Mouse (Mus musculus) brown adipose tissue, adult 24 weeks (tissue): ENCODE data around the gene Mroh3. TPM values are rescaled to one million over a fixed set of nuclear protein-coding genes. Genes with fewer than 3 reads are reported as not detected.

Experiments
- H3K27ac ChIP-seq: fragments of 200-500 bp; replicated peaks from 2 replicates; pipeline ENCODE4 v1.5.1; 2012; ENCODE audit warnings: low read depth, mild to moderate bottlenecking, low read length
- H3K4me1 ChIP-seq: fragments of 200-500 bp; 2 replicates; pipeline ENCODE4 v1.6.1; 2012; ENCODE audit warnings: low read length, mixed read lengths; ENCODE audit not compliant: control insufficient read depth, insufficient read depth, insufficient read length
- H3K4me3 ChIP-seq: fragments of 200-500 bp; 2 replicates; pipeline ENCODE4 v1.5.1; 2012; ENCODE audit warnings: low read depth, mild to moderate bottlenecking, low read length, moderate library complexity; ENCODE audit not compliant: insufficient read depth
- polyA plus RNA-seq: library from polyadenylated mRNA; stranded (reverse); fragments of >200 nt; gene quantifications from 2 replicates; pipeline ENCODE4 v1.2.4, GENCODE M21; 2012; ENCODE audit not compliant: missing spikeins, insufficient read depth, insufficient read length

Gene Mroh3
- polyA plus RNA-seq, 1 experiment: not detected

- Histone ChIP-seq H3K4me1 (no peaks in the 10 kb centered on the region), H3K27ac (no peak overlapping the region), H3K4me3 (no peak overlapping the region)
These were observed 22.6 kb downstream of the Mroh3 start for GRCm38 (mm10) chr1:136190033-136190432.

- Histone ChIP-seq H3K27ac (no peak overlapping the region), H3K4me1 (peaks cover 2% of the 10 kb centered on the region; the same call in 1 of the 2 replicates), H3K4me3 (no peak overlapping the region)
These were observed 33.1 kb downstream of the Mroh3 start for GRCm38 (mm10) chr1:136179511-136180001.

- H3K4me3 ChIP-seq: no peak overlapping the region
- peaks cover 2% of the 10 kb centered on the region; the same call in 1 of the 2 replicates for H3K4me1 ChIP-seq
- no peak overlapping the region for H3K27ac ChIP-seq
These were observed 33.9 kb downstream of the Mroh3 start for GRCm38 (mm10) chr1:136178741-136179140.

- H3K4me3 ChIP-seq: no peak overlapping the region
- peaks cover 2% of the 10 kb centered on the region; the same call in 1 of the 2 replicates for H3K4me1 ChIP-seq
- no peak overlapping the region for H3K27ac ChIP-seq
These were observed 35.5 kb downstream of the Mroh3 start for GRCm38 (mm10) chr1:136177085-136177484.

GRCm38 (mm10) chr1:136175183-136175582, 37.4 kb downstream of the Mroh3 start:
- Histone ChIP-seq H3K27ac (no peak overlapping the region), H3K4me3 (no peak overlapping the region), H3K4me1 (peaks cover 2% of the 10 kb centered on the region; the same call in 1 of the 2 replicates)

GRCm38 (mm10) chr1:136174101-136174606, 38.5 kb downstream of the Mroh3 start:
- H3K4me3 ChIP-seq: no peak overlapping the region
- no peak overlapping the region for H3K27ac ChIP-seq
- H3K4me1 ChIP-seq: peaks cover 2% of the 10 kb centered on the region; the same call in 1 of the 2 replicates

GRCm38 (mm10) chr1:136172696-136173095, 39.9 kb downstream of the Mroh3 start:
- Histone ChIP-seq H3K27ac (no peak overlapping the region), H3K4me1 (no peaks in the 10 kb centered on the region), H3K4me3 (no peak overlapping the region)

GRCm38 (mm10) chr1:136170109-136170508, 42.5 kb downstream of the Mroh3 start:
- Histone ChIP-seq H3K4me1 (no peaks in the 10 kb centered on the region), H3K27ac (no peak overlapping the region), H3K4me3 (no peak overlapping the region)

GRCm38 (mm10) chr1:136167657-136168056, 45.0 kb downstream of the Mroh3 start:
- H3K4me3 ChIP-seq: no peak overlapping the region
- H3K4me1 ChIP-seq: no peaks in the 10 kb centered on the region
- no peak overlapping the region for H3K27ac ChIP-seq

GRCm38 (mm10) chr1:136165436-136165835, 47.2 kb downstream of the Mroh3 start:
- H3K4me3 ChIP-seq: no peak overlapping the region
- no peak overlapping the region for H3K27ac ChIP-seq
- no peaks in the 10 kb centered on the region for H3K4me1 ChIP-seq

GRCm38 (mm10) chr1:136161333-136161921, 51.2 kb downstream of the Mroh3 start:
- H3K4me3 ChIP-seq: no peak overlapping the region
- no peak overlapping the region for H3K27ac ChIP-seq

GRCm38 (mm10) chr1:136160930-136161329, 51.7 kb downstream of the Mroh3 start:
- Histone ChIP-seq H3K27ac (no peak overlapping the region), H3K4me3 (no peak overlapping the region), H3K4me1 (no peaks in the 10 kb centered on the region)

More at GRCm38 (mm10) chr1:136161333-136161921, 51.2 kb downstream of the Mroh3 start:
- no peaks in the 10 kb centered on the region for H3K4me1 ChIP-seq

- H3K4me3 ChIP-seq: no peak overlapping the region
- no peaks in the 10 kb centered on the region for H3K4me1 ChIP-seq
- H3K27ac ChIP-seq: no peak overlapping the region
These were observed 52.3 kb downstream of the Mroh3 start for GRCm38 (mm10) chr1:136160297-136160696.

- H3K27ac ChIP-seq: no peak overlapping the region
- no peaks in the 10 kb centered on the region for H3K4me1 ChIP-seq
- no peak overlapping the region for H3K4me3 ChIP-seq
These were observed 52.8 kb downstream of the Mroh3 start for GRCm38 (mm10) chr1:136159830-136160229.

- no peak overlapping the region for H3K4me3 ChIP-seq
- no peaks in the 10 kb centered on the region for H3K4me1 ChIP-seq
- no peak overlapping the region for H3K27ac ChIP-seq
These were observed 55.7 kb downstream of the Mroh3 start for GRCm38 (mm10) chr1:136156951-136157350.

GRCm38 (mm10) chr1:136156304-136156703, 56.3 kb downstream of the Mroh3 start:
- Histone ChIP-seq H3K27ac (no peak overlapping the region), H3K4me1 (no peaks in the 10 kb centered on the region), H3K4me3 (no peak overlapping the region)
